Mouse (Mus musculus): Measurements from ENCODE around the gene Rrp7a.

Gene Rrp7a

GRCm38 (mm10) chr15:83122566-83123145 lies at the start of gene Rrp7a:
Gene Rrp7a, minus strand, starts transcription at chr15:83122801.
- peak; percentile 94 for DNase-seq

GRCm38 (mm10) chr15:83171712-83172481 lies 49.3 kb upstream of the Rrp7a start:
- peak; percentile 97 for DNase-seq

GRCm38 (mm10) chr15:83170956-83171659 lies 48.5 kb upstream of the Rrp7a start:
- DNase-seq, result no peak

GRCm38 (mm10) chr15:83169772-83170722 lies 47.4 kb upstream of the Rrp7a start:
- no peak for DNase-seq

- DNase-seq, result no peak
Observed at GRCm38 (mm10) chr15:83168875-83169771, 46.5 kb upstream of the Rrp7a start.

GRCm38 (mm10) chr15:83168311-83168710 lies 45.7 kb upstream of the Rrp7a start:
- DNase-seq, result no peak

- DNase-seq, result no peak
Observed at GRCm38 (mm10) chr15:83167550-83168065, 45.0 kb upstream of the Rrp7a start.

GRCm38 (mm10) chr15:83167126-83167525 lies 44.5 kb upstream of the Rrp7a start:
- no peak for DNase-seq

- DNase-seq, result no peak
Observed at GRCm38 (mm10) chr15:83166642-83167041, 44.0 kb upstream of the Rrp7a start.

- DNase-seq, result no peak
Observed at GRCm38 (mm10) chr15:83165526-83166315, 43.1 kb upstream of the Rrp7a start.

- DNase-seq, result no peak
Observed at GRCm38 (mm10) chr15:83164971-83165471, 42.4 kb upstream of the Rrp7a start.

GRCm38 (mm10) chr15:83162818-83163485 lies 40.4 kb upstream of the Rrp7a start:
- DNase-seq, result no peak

GRCm38 (mm10) chr15:83162001-83162400 lies 39.4 kb upstream of the Rrp7a start:
- DNase-seq, result no peak

- DNase-seq, result no peak
Observed at GRCm38 (mm10) chr15:83161062-83161748, 38.6 kb upstream of the Rrp7a start.

- no peak for DNase-seq
Observed at GRCm38 (mm10) chr15:83160561-83160960, 38.0 kb upstream of the Rrp7a start.

- DNase-seq, result no peak
Observed at GRCm38 (mm10) chr15:83159823-83160222, 37.2 kb upstream of the Rrp7a start.

- no peak for DNase-seq
Observed at GRCm38 (mm10) chr15:83158587-83159160, 36.1 kb upstream of the Rrp7a start.

GRCm38 (mm10) chr15:83157667-83158064 lies 35.1 kb upstream of the Rrp7a start:
- DNase-seq, result no peak

All from right cerebral cortex, postnatal 14 days (tissue).